Mouse (Mus musculus): ENCODE results near the gene Fhdc1.

DNA sequence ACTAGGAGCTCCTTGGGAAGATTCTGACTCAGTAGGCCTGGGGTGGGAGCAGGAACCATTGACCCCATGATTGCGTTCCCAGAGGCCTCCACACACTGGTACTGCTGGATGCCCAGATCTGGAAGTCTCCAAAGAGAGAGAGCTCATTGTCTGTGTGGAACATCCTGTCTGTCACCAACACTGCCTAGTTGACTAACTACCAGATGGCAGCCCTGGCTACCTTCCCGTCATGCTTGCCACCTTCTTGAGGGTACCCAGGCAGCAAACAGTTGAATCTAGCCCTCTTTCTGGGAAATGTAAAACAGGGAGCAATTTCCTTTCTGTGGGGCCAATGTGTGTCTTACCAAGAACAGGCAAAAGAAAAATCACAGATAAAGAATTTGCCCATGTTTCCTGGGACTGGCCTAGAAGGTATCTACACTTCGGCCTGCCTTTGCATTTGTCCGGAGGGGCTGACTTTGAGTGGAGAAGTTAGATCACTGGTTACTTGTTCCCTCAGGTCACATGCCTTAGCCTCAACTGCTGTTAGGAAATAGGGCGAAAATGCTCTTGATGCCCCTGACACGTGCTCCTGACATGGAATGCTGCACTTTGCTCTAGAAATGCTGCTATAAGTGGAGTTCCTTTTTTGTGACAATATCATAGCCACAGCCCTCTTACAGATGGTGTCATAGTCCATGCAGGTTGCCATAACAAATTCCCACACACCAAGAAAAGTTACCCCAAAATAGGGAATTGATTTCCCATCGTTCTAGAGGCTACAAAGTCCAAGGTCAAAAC is 40.6 kb downstream of the Fhdc1 start:
- TF ChIP-seq POLR2A (IDR thresholded peaks at IDR 0.05; ENCODE audit: extremely low read depth, insufficient read depth, low read length), result no peak
- TF ChIP-seq CTCF (IDR thresholded peaks at IDR 0.05; ENCODE audit: low read depth, low read length), result no peak

Data from liver, adult 2 months (tissue).